Mouse (Mus musculus) stomach, postnatal 0 days (tissue): Measurements from ENCODE around the gene Smok2b.

ENCODE experiments used
- CTCF ChIP-seq: IDR thresholded peaks from 2 replicates; pipeline ENCODE4 v1.5.1; 2016; ENCODE audit warnings: antibody characterized with exemption, low read depth, mild to moderate bottlenecking, moderate library complexity
- EP300 ChIP-seq: optimal IDR thresholded peaks from 2 replicates; pipeline ENCODE3; 2016; ENCODE audit warnings: antibody characterized with exemption

- no peak for TF ChIP-seq CTCF
- TF ChIP-seq EP300, result no peak
Measured at GRCm38 (mm10) chr17:13206491-13206890, 23.6 kb upstream of the Smok2b start.
